Mouse (Mus musculus): ENCODE data around the gene Sptssb. TPM values are rescaled to one million over a fixed set of nuclear protein-coding genes. Genes with fewer than 3 reads are reported as not detected.

The Sptssb gene
- polyA plus RNA-seq, 1 experiment from 2014 or later: 0.30 TPM

GRCm38 (mm10) chr3:69813005-69813695, 46.6 kb downstream of the Sptssb start:
- 63% methylated on average over 11 of the region's 11 CpGs for WGBS (ENCODE audit: insufficient replicate concordance)
- ATAC-seq (ENCODE audit: low read depth): no peak
- no peaks in the 10 kb centered on the region for H3K36me3 ChIP-seq (ENCODE audit: control insufficient read depth, insufficient read depth)
- no peak overlapping the region for H3K9ac ChIP-seq (ENCODE audit: low read depth, low read length)
- no peak overlapping the region for H3K4me3 ChIP-seq (ENCODE audit: low read depth, low read length)
- no peaks in the 10 kb centered on the region for H3K27me3 ChIP-seq (ENCODE audit: control insufficient read depth, insufficient read depth, low read depth, low read length)
- H3K4me2 ChIP-seq (ENCODE audit: low read depth, low read length): no peak overlapping the region
- no peaks in the 10 kb centered on the region for H3K9me3 ChIP-seq (replicated peaks; ENCODE audit: control insufficient read depth, low read length)
- H3K27ac ChIP-seq (ENCODE audit: low read length): no peak overlapping the region
- no peaks in the 10 kb centered on the region for H3K4me1 ChIP-seq (ENCODE audit: control insufficient read depth, low read depth, low read length)

- no peak for ATAC-seq (ENCODE audit: low read depth)
- Histone ChIP-seq H3K9ac (ENCODE audit: low read depth, low read length) (no peak overlapping the region), H3K9me3 (replicated peaks; ENCODE audit: control insufficient read depth, low read length) (no peaks in the 10 kb centered on the region), H3K36me3 (ENCODE audit: control insufficient read depth, insufficient read depth) (no peaks in the 10 kb centered on the region), H3K27ac (ENCODE audit: low read length) (no peak overlapping the region), H3K27me3 (ENCODE audit: control insufficient read depth, insufficient read depth, low read depth, low read length) (no peaks in the 10 kb centered on the region), H3K4me2 (ENCODE audit: low read depth, low read length) (no peak overlapping the region), H3K4me3 (ENCODE audit: low read depth, low read length) (no peak overlapping the region), H3K4me1 (ENCODE audit: control insufficient read depth, low read depth, low read length) (no peaks in the 10 kb centered on the region)
- WGBS (ENCODE audit: insufficient replicate concordance): 47% methylated on average over 2 of the region's 2 CpGs
Measured at GRCm38 (mm10) chr3:69812442-69812841, 47.3 kb downstream of the Sptssb start.

- Histone ChIP-seq H3K27ac (ENCODE audit: low read length) (no peak overlapping the region), H3K4me1 (ENCODE audit: control insufficient read depth, low read depth, low read length) (no peaks in the 10 kb centered on the region), H3K27me3 (ENCODE audit: control insufficient read depth, insufficient read depth, low read depth, low read length) (no peaks in the 10 kb centered on the region), H3K4me2 (ENCODE audit: low read depth, low read length) (no peak overlapping the region), H3K9me3 (replicated peaks; ENCODE audit: control insufficient read depth, low read length) (no peaks in the 10 kb centered on the region), H3K9ac (ENCODE audit: low read depth, low read length) (no peak overlapping the region), H3K36me3 (ENCODE audit: control insufficient read depth, insufficient read depth) (no peaks in the 10 kb centered on the region), H3K4me3 (ENCODE audit: low read depth, low read length) (no peak overlapping the region)
- WGBS (ENCODE audit: insufficient replicate concordance): 61% methylated on average over 7 of the region's 7 CpGs
- no peak for ATAC-seq (ENCODE audit: low read depth)
Measured at GRCm38 (mm10) chr3:69808479-69808878, 51.3 kb downstream of the Sptssb start.

- Histone ChIP-seq H3K9ac (ENCODE audit: low read depth, low read length) (no peak overlapping the region), H3K4me1 (ENCODE audit: control insufficient read depth, low read depth, low read length) (no peaks in the 10 kb centered on the region), H3K4me3 (ENCODE audit: low read depth, low read length) (no peak overlapping the region), H3K36me3 (ENCODE audit: control insufficient read depth, insufficient read depth) (no peaks in the 10 kb centered on the region), H3K4me2 (ENCODE audit: low read depth, low read length) (no peak overlapping the region), H3K27ac (ENCODE audit: low read length) (no peak overlapping the region), H3K9me3 (replicated peaks; ENCODE audit: control insufficient read depth, low read length) (no peaks in the 10 kb centered on the region), H3K27me3 (ENCODE audit: control insufficient read depth, insufficient read depth, low read depth, low read length) (no peaks in the 10 kb centered on the region)
- no peak for ATAC-seq (ENCODE audit: low read depth)
- WGBS (ENCODE audit: insufficient replicate concordance): 68% methylated on average over 1 of the region's 1 CpGs
Measured at GRCm38 (mm10) chr3:69803137-69803536, 56.6 kb downstream of the Sptssb start.

DNA sequence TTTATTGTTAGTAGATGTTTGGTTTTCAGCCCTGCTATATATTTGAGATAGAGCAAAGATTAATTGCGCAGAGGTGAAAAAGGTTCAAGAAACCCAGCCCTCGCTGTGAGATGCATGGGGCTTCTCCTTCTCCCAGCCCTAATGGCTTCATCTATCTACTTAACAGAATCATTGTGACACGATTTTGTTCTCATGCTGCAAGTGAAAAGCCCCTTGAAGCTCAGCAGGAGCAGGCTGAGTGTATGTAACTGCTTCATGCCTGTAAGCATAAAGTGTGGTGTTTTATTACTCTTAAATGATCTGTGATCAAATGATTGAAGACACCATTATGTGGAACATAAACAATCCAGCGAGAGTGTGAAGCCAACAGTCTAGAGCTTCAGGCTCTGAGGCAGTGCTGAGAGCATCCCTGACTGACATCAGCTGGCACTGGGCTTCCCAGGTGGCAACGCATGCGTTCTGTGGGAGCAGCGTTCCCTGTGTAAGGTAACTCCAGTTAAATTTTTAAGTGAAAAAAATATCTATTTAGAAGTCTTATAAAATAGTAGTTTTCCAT, 58.8 kb downstream of the Sptssb start:
- Histone ChIP-seq H3K27ac (ENCODE audit: low read length) (no peak overlapping the region), H3K36me3 (ENCODE audit: control insufficient read depth, insufficient read depth) (no peaks in the 10 kb centered on the region), H3K27me3 (ENCODE audit: control insufficient read depth, insufficient read depth, low read depth, low read length) (no peaks in the 10 kb centered on the region), H3K9ac (ENCODE audit: low read depth, low read length) (no peak overlapping the region), H3K9me3 (replicated peaks; ENCODE audit: control insufficient read depth, low read length) (no peaks in the 10 kb centered on the region), H3K4me2 (ENCODE audit: low read depth, low read length) (no peak overlapping the region), H3K4me1 (ENCODE audit: control insufficient read depth, low read depth, low read length) (no peaks in the 10 kb centered on the region), H3K4me3 (ENCODE audit: low read depth, low read length) (no peak overlapping the region)
- WGBS (ENCODE audit: insufficient replicate concordance): 65% methylated on average over 7 of the region's 7 CpGs
- ATAC-seq (ENCODE audit: low read depth): no peak

DNA sequence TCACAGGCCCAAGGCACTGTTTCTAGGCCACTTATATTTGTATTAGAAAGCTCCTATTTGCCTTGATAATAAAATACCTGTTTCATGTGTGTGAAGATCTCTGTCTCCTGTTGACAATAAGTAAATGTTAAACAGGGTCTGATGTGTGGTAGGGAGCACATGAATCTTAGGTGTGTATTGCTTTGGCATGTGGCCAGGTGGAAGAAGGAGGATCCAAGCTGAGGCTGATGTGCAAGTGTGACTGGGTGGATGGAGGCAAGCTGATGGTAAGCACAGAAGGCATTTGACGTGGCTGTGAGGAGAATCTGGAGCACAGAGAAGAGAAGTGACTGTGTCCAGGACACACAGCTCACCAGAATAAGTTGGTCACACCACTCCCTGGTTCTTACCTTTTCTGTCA, 60.6 kb downstream of the Sptssb start:
- Histone ChIP-seq H3K9ac (ENCODE audit: low read depth, low read length) (no peak overlapping the region), H3K9me3 (replicated peaks; ENCODE audit: control insufficient read depth, low read length) (no peaks in the 10 kb centered on the region), H3K27me3 (ENCODE audit: control insufficient read depth, insufficient read depth, low read depth, low read length) (no peaks in the 10 kb centered on the region), H3K27ac (ENCODE audit: low read length) (no peak overlapping the region), H3K36me3 (ENCODE audit: control insufficient read depth, insufficient read depth) (no peaks in the 10 kb centered on the region), H3K4me1 (ENCODE audit: control insufficient read depth, low read depth, low read length) (no peaks in the 10 kb centered on the region), H3K4me2 (ENCODE audit: low read depth, low read length) (no peak overlapping the region), H3K4me3 (ENCODE audit: low read depth, low read length) (no peak overlapping the region)
- no peak for ATAC-seq (ENCODE audit: low read depth)
- 50% methylated on average over 1 of the region's 1 CpGs for whole genome bisulfite sequencing (ENCODE audit: insufficient replicate concordance)

DNA sequence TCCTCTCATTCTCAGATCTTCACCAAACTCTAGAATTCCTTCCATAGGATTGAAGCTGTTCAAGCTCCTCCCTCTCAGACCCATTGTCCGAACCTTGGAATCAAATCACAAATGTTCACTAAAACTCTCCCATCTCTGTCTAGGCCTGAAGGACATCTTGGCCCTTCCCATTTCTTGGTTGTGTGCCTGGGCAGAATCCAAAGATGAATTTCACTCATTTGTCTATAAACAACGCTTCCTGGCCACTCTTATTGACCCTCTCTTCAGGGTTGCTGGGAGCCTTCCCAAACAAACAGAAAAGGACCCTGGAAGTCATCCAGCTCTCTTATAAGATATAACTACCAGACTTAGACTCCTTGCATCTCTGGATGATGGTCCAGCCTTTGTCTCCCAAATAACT, 61.8 kb downstream of the Sptssb start:
- whole genome bisulfite sequencing (ENCODE audit: insufficient replicate concordance): 56% methylated on average over 2 of the region's 2 CpGs
- H3K4me3 ChIP-seq (ENCODE audit: low read depth, low read length): no peak overlapping the region
- no peak for ATAC-seq (ENCODE audit: low read depth)
- H3K27ac ChIP-seq (ENCODE audit: low read length): no peak overlapping the region
- no peaks in the 10 kb centered on the region for H3K9me3 ChIP-seq (replicated peaks; ENCODE audit: control insufficient read depth, low read length)
- H3K4me2 ChIP-seq (ENCODE audit: low read depth, low read length): no peak overlapping the region
- no peak overlapping the region for H3K9ac ChIP-seq (ENCODE audit: low read depth, low read length)
- H3K4me1 ChIP-seq (ENCODE audit: control insufficient read depth, low read depth, low read length): no peaks in the 10 kb centered on the region
- H3K27me3 ChIP-seq (ENCODE audit: control insufficient read depth, insufficient read depth, low read depth, low read length): no peaks in the 10 kb centered on the region
- no peaks in the 10 kb centered on the region for H3K36me3 ChIP-seq (ENCODE audit: control insufficient read depth, insufficient read depth)

DNA sequence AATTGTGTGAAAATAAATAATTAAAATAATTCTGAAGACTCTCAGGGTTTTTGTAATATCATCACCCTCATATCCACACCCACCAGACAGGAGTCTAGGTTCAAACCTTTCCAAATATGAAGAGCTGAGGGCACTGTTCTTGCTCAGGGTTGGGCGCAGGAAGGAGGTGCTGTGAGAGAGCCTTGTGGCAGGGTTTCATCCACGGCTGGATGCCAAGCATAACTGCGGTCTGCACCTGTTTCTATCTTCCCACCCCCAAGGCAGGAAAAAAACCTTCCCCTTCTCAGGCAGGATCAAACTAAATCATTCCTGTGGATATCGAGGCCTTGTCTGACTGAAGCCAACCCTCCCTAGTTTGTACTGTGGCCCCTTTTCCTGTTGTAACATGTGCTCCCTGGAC, 62.2 kb downstream of the Sptssb start:
- Histone ChIP-seq H3K9ac (ENCODE audit: low read depth, low read length) (no peak overlapping the region), H3K4me3 (ENCODE audit: low read depth, low read length) (no peak overlapping the region), H3K4me1 (ENCODE audit: control insufficient read depth, low read depth, low read length) (no peaks in the 10 kb centered on the region), H3K27ac (ENCODE audit: low read length) (no peak overlapping the region), H3K36me3 (ENCODE audit: control insufficient read depth, insufficient read depth) (no peaks in the 10 kb centered on the region), H3K4me2 (ENCODE audit: low read depth, low read length) (no peak overlapping the region), H3K27me3 (ENCODE audit: control insufficient read depth, insufficient read depth, low read depth, low read length) (no peaks in the 10 kb centered on the region), H3K9me3 (replicated peaks; ENCODE audit: control insufficient read depth, low read length) (no peaks in the 10 kb centered on the region)
- no peak for ATAC-seq (ENCODE audit: low read depth)
- WGBS (ENCODE audit: insufficient replicate concordance): 60% methylated on average over 4 of the region's 4 CpGs

DNA sequence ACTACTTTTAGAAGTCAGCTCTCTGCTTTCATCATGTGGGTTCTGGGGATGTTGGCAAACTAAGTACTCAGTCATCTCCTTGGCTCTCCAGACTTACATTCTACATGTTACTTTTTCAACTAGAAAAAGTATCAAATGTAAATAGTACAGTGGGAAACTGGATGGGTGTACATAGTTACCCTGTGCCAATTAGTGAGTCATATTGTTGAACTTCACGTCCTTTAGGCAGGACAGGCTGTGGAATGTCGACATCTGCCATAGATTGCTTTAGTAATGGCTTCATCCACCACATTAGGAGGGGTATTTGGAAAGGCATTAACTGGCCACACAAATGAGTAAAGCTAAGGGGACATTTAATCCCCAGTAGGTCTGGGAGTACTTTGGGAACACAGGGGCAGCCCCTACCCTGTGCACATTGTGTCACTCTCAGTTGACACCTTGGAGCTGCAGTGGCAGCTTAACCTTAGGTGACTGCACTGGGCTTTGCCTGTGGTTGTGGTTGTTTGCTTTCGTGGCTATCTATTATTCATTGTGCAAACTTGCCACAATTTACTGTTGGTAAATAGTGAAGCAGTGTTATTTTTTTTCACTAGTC, 66.8 kb downstream of the Sptssb start:
- H3K4me3 ChIP-seq (ENCODE audit: low read depth, low read length): no peak overlapping the region
- H3K4me2 ChIP-seq (ENCODE audit: low read depth, low read length): no peak overlapping the region
- WGBS (ENCODE audit: insufficient replicate concordance): 51% methylated on average over 3 of the region's 3 CpGs
- ATAC-seq (ENCODE audit: low read depth): no peak
- H3K27ac ChIP-seq (ENCODE audit: low read length): no peak overlapping the region
- no peaks in the 10 kb centered on the region for H3K36me3 ChIP-seq (ENCODE audit: control insufficient read depth, insufficient read depth)
- H3K9ac ChIP-seq (ENCODE audit: low read depth, low read length): no peak overlapping the region
- H3K27me3 ChIP-seq (ENCODE audit: control insufficient read depth, insufficient read depth, low read depth, low read length): no peaks in the 10 kb centered on the region
- H3K9me3 ChIP-seq (replicated peaks; ENCODE audit: control insufficient read depth, low read length): no peaks in the 10 kb centered on the region
- H3K4me1 ChIP-seq (ENCODE audit: control insufficient read depth, low read depth, low read length): no peaks in the 10 kb centered on the region

Measured in liver, embryonic 16.5 days (tissue).